Mouse (Mus musculus) adrenal gland, postnatal 25 days (tissue): ENCODE measurements around the gene Rpl19. TPM values are rescaled to one million over a fixed set of nuclear protein-coding genes. Genes with fewer than 3 reads are reported as not detected.

Experiments
- DNase-seq: peaks from one replicate; pipeline ENCODE4 v3.0.0; 2021; ENCODE audit warnings: mixed read lengths
- long read RNA-seq: library from polyadenylated mRNA; stranded (forward); transcript quantifications from one replicate; pipeline ENCODE4 v2.0.0, GENCODE M21; 2021
- total RNA-seq: library from RNA; stranded (reverse); gene quantifications from 2 replicates; pipeline ENCODE4 v1.2.3, GENCODE M21; 2021

Gene Rpl19
- total RNA-seq: 1,136 and 1,344 TPM in 2 replicates
- long read RNA-seq, transcript Rpl19-201 (6 exons, 751 nt): major isoform, 251 of 281 reads
- long read RNA-seq, partial matches to known transcripts: 25 of 281 reads
- long read RNA-seq, other reads (novel, unspliced or antisense): 4 of 281 reads

GRCm38 (mm10) chr11:98026570-98027296, at the start of gene Rpl19:
Gene Rpl19 (plus strand): TSS chr11:98026710.
- peak; percentile 94 for DNase-seq

DNA sequence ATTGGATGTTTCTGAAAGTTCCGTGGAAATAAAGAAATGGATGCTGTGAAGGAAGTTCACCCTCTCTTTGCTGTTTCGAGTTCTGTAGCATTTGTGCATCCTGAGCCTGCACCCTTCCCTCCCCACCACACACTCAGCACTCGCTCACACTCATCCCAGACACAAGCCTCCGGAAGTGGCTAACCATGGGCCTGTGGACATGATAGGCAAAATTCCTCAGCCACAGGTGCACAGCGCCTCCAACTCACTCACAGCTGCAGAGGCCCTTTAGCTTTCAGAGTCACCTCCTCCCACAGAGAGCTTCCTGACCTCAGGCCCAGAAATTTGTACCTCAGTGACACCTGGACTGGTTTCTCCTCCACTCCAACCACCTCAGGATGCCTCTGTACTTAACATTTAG, 48.7 kb upstream of the Rpl19 start:
- DNase-seq: no peak

GRCm38 (mm10) chr11:97978392-97978791, 48.1 kb upstream of the Rpl19 start:
- no peak for DNase-seq

- no peak for DNase-seq
Measured at GRCm38 (mm10) chr11:97979824-97980495, 46.5 kb upstream of the Rpl19 start.

DNA sequence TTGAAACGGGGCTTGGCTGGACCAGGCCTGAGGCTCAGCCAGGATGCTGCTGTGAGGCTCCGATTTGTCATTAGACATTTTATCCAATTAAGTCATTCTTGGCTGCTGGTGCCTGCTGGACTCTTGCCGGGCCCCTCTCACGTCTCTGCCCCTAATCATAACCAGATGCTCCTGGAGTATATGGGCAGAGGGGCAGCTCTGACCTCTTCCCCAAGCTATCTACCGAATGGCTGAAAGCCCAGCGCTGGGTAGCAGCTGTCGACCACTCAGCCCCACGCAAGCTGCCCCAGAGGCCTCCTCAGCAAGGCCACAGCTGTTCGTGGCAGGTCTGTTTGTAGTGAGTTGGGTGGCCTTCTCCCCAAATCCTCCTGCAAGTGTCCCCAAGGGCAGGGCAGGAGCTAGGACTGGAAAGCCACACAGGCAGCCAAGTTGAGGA, 46.0 kb upstream of the Rpl19 start:
- DNase-seq: no peak

DNA sequence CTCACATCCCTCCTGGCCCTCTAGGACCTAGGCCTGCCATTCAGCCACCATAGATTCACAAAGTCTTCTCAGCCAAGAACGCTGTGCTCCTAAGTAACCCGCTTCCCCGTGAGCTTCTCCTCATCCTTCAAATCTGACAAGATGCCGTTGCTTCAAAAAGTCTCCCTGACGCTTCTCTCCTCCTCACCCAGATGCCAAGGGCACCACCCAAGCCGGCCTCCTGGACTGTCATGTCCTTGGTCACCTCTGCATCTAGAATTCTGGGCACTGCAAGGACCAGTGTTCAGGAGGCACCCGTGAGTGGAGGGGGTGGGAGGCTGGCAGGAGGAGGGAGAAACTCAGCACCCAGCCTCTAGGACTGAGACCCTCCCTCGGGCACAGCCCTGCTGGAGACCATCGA, 43.8 kb upstream of the Rpl19 start:
- DNase-seq: no peak

GRCm38 (mm10) chr11:97983506-97983905, 43.0 kb upstream of the Rpl19 start:
- DNase-seq: no peak

- no peak for DNase-seq
Measured at GRCm38 (mm10) chr11:97983983-97984382, 42.5 kb upstream of the Rpl19 start.

DNA sequence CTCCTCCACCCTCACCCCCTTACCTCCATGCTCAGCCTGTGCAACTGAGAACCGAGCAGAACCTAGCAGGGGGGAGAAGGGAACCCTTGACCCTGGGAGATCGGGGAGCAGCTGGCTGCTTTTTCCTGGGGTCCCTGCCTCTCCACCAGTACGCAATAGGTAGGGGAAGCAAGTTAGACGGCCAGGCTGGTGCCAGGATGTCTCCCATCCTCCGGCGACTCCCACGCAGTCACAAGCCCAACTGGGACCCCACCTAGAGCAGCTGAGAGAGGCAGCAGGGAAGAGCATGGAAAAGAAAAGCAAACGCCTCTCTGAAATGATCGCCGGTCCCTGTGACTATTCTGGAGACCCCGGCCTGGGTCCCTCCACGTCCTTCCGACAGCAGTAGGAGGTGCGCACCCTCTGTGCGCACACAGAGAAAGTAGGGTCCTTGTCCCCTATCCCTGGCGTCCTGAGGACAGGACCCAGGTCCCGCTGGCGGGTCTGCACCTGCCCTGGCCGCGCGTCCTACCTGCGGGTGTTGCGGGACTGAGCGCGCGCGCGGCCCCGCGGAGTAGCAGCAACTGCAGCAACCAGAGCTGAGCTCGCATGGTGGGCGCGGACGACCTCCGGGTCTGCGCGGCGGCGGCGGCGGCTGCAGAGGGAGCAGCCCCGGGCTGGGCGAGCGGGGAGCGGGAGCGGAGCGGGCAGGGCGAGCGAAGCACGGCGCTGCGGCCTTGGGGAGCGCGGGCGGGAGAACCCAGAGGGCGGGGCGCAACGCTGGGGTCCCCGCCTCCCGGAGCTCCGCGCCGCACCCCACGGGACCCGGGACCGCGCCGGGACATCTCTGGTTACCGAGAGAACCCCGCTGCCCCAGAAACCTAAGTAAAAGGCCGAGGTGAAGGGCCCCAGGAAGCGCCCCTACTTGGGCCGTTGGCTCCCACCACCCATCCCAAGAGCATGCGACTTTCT, 40.5 kb upstream of the Rpl19 start, which contains the start of gene Plxdc1:
Gene Plxdc1, minus strand, starts transcription at position 718 of the 951 bp plus-strand sequence.
- DNase-seq: peak; percentile 80

DNA sequence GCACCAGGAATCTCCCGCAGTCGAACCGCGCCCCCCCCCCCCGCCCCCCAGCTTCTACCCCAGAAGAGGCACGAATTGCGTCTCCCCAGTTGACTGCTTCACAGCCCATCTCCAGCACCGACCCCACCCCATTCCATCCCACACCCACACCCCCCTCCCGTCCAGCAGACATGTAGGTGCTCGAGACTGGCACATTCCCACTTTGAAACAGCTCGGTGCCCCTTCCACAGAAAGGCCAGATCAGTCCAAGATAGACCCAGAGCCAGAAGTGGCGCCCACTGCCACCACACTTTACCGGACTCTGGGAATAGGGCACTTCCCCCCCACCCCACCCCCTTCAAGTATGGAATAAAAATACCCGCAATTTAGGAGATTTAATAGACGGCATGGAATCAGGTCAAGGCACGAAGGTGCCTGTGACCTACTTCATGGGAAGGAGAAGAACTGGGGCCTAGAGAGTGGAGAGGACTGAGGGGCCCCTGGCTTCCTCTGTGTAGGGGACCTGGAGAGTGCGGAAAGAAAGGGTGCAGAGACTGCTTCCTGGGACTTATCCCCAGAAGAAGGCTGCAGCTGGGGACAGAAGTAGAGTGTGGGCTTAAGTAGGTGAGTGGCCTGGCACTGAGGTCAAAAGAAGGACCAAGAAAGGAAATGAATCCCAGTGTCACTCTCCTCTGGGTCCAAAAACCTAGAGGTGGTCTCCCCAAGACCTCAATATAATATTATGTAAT, 39.6 kb upstream of the Rpl19 start:
- DNase-seq: no peak

GRCm38 (mm10) chr11:97987551-97988526, 38.7 kb upstream of the Rpl19 start:
- DNase-seq: peak; percentile 91

- DNase-seq: peak; percentile 89
Measured at GRCm38 (mm10) chr11:97988530-97989096, 37.9 kb upstream of the Rpl19 start.

DNA sequence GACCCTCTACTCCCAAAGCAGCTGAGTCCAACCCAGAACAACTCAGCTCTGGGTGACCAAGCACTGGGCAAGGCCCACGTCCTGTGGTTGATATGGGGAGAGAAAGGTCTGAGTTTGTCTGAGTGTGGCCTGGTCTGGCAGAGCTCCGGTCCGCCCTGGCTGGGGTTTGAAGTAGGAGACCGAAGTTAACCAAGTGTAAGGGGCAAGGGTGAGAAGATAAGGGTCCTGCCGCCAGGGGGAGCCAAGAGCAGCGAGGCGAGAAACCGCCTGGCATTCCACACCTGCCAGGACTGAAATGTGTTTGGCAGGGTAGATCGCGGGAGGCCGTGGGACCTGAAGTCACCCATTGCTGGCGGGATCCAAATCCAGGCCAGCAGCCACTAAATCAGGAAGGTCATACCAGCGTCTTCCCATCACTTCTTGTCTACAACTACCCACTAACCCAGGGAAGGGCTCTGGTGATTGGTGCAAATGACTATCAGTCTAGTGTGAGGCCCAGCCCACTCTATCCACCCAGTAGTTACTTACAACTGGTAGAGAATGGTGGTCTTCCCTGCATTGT, 31.9 kb upstream of the Rpl19 start:
- peak; percentile 85 for DNase-seq

GRCm38 (mm10) chr11:97995564-97996288, 30.8 kb upstream of the Rpl19 start, which contains the start of gene Arl5c:
Gene Arl5c (minus strand): TSS chr11:97996181.
- no peak for DNase-seq

- no peak for DNase-seq
Measured at GRCm38 (mm10) chr11:97996691-97997090, 29.8 kb upstream of the Rpl19 start.

DNA sequence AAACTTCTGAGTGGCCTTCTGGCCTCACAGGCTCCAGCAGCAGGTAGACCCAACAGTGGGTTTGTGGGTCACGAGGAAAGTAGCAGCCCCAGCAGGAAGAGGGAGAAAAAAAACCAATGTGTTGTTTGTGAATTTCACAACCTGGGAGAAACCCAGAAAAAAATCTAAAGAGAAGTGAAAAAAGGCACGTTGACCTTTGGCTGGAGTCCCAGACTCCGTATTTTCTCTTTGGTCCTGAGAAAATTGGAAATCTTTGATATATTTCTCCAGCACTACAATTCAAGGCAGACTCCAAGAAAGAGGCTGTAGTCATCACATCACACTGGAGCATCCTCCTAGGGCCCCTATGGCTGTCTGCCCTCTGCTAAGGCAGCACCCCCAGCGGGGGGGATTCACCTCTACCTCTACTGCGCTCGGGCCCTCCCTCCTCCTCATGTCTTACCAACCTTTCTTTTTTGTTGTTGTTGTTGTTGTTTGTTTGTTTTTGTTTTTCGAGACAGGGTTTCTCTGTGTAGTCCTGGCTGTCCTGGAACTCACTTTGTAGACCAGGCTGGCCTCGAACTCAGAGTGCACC, 29.0 kb upstream of the Rpl19 start:
- DNase-seq: no peak

DNA sequence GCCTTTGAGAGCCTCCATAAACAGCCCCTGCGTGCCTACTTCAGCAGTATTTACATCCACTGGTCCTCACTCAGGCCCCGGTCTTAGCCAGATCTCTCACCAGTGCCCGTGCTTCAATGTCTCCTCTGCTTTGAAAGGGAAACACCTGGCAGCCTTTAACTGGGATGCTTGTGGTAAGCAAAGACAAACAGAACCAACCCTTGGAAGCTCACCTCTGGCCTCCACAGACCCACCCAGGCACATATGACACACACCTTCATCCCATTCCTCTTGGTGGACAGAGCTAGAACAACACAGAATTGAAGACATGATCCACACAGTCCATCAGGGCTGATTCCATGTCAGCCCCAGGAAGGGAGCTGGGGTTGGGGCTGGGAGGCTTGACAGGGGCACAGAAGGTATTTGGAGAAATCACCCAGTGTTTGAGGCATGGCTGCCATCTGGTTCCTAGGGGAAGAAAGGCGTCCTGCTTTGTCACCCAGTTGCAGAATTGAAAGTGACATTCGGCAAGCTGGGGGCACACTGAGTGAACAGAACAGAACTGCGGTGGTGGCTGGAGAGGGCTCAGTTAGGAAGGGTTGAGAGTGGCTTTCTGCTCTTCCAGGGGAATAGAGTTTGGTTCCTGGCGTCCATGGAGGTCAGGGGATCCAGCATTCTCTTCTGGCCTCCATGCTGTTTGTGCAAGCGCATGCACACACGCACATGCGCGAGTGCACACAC, 28.3 kb upstream of the Rpl19 start:
- DNase-seq: no peak
